Mouse (Mus musculus) intestine, embryonic 16.5 days (tissue): ENCODE measurements around the gene Orc5. TPM values are rescaled to one million over a fixed set of nuclear protein-coding genes. Genes with fewer than 3 reads are reported as not detected.
A peak's percentile ranks its signal among the peaks of the same experiment; 100 is the strongest.

Experiments used
- ATAC-seq: fragments of 200-750 bp; cut with Nextera tagmentation; 2 replicates; pipeline ENCODE4 v1.8.0; 2017; ENCODE audit warnings: moderate TSS enrichment, moderate library complexity
- H3K27ac ChIP-seq: fragments of 300-500 bp; sonication (generic); 2 replicates; pipeline ENCODE4 v1.5.1; 2014; ENCODE audit warnings: mild to moderate bottlenecking, low read length
- H3K27me3 ChIP-seq: fragments of 300-500 bp; sonication (generic); replicated peaks from 2 replicates; pipeline ENCODE4 v1.6.1; 2014; ENCODE audit warnings: low read length, control low read depth, mixed read lengths; ENCODE audit not compliant: control insufficient read depth, insufficient read depth
- H3K36me3 ChIP-seq: fragments of 300-500 bp; sonication (generic); 2 replicates; pipeline ENCODE4 v1.6.1; 2014; ENCODE audit warnings: low read length, control low read depth; ENCODE audit not compliant: control insufficient read depth, insufficient read depth
- H3K4me1 ChIP-seq: fragments of 300-500 bp; sonication (generic); 2 replicates; pipeline ENCODE4 v1.6.1; 2014; ENCODE audit warnings: low read length, control low read depth, mixed read lengths; ENCODE audit not compliant: control insufficient read depth, insufficient read depth
- H3K4me2 ChIP-seq: fragments of 300-500 bp; sonication (generic); 2 replicates; pipeline ENCODE4 v1.6.1; 2014; ENCODE audit warnings: low read depth, low read length, control low read depth
- H3K4me3 ChIP-seq: fragments of 300-500 bp; sonication (generic); 2 replicates; pipeline ENCODE4 v1.5.1; 2014; ENCODE audit warnings: mild to moderate bottlenecking, low read length
- H3K9ac ChIP-seq: fragments of 300-500 bp; sonication (generic); 2 replicates; pipeline ENCODE4 v1.6.1; 2014; ENCODE audit warnings: low read depth, low read length
- H3K9me3 ChIP-seq: fragments of 300-500 bp; sonication (generic); 2 replicates; pipeline ENCODE4 v1.6.1; 2016; ENCODE audit warnings: low read length, control low read depth; ENCODE audit not compliant: control insufficient read depth
- WGBS: fragments of 180-500 bp; shearing (Covaris S2); extraction: QIAGEN DNeasy Blood & Tissue Kit; methylation state at CpG from one replicate; pipeline ENCODE4 v1.1.7; 2014; 5-methylcytosine and 5-hydroxymethylcytosine counted together
- polyA plus RNA-seq: library from polyadenylated mRNA; unstranded; fragments of >200 nt; fragmentation: Nextera tagmentation; extraction: Ambion mirVana; gene quantifications from 2 replicates; pipeline ENCODE4 v1.2.1, GENCODE M21; 2015

Orc5 gene
- polyA plus RNA-seq: 35.4 and 41.4 TPM in 2 replicates

- Histone ChIP-seq H3K4me1 (peaks cover 4% of the 10 kb centered on the region), H3K27me3 (no peaks in the 10 kb centered on the region), H3K4me2 (peak within 1 kb of the TSS; percentile 65), H3K9ac (peak within 1 kb of the TSS; percentile 80), H3K36me3 (peaks cover 12% of the 10 kb centered on the region; the same call in 1 of the 2 replicates), H3K4me3 (peak within 1 kb of the TSS; percentile 81), H3K9me3 (0 out of 2 replicates have a peak, but pooled peaks cover 3% of the 10 kb centered on the region), H3K27ac (peak within 1 kb of the TSS; percentile 83)
- peak; percentile 100 for ATAC-seq
- under 1% methylated on average over 31 of the region's 31 CpGs for WGBS
Measured at GRCm38 (mm10) chr5:22550033-22550551, at the start of gene Orc5. Gene Orc5, minus strand, starts transcription at chr5:22550429.

DNA sequence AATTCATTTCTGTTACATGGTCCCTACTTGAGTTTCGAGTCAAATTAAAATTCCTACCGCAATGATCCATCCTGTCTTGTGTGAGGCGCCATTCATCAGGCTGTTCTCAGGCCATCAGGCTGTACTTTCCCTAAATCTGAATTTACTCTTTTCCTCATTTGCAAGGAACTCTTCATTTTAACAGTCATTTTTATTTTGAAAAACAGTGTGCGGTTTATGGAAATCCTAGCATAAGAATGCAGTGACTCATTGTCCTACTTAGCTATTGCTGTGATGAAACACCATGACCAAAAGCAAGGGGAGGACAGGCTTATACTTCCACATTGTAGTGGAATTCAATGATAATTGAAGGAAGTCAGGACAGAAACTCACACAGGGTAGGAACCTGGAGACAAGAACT, 46.8 kb upstream of the Orc5 start:
- WGBS: 97% methylated on average over 4 of the region's 4 CpGs
- no peaks in the 10 kb centered on the region for H3K4me1 ChIP-seq

DNA sequence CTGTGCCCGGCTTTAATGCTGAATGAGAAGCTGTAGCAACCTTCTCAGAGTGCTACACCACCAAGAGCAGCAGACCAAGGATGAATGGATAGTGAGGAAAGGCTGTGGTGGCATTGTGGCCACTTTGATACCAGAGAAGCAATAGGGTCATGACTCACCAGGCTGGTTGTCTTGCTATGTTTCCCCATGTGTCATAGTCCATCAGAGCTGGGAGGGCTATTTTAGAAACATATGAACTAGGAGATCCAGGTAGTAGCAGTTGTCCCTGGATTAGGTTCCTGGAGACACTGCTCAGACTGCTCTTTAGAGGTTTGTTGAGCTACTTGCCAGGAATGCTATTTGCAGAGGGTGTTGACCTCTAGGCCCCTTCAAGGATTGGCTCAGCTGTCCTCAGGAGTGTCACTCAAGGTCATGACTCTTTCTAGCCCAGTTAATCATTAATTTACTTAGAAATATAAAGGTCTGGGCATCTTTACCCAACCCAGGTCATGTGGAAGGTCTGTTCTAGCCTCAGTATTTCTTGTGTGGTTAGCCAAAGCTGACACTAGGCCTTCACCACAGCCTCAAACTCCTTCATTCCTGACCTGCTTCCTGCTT, 39.2 kb upstream of the Orc5 start:
- Histone ChIP-seq H3K4me2 (no peak overlapping the region), H3K36me3 (no peaks in the 10 kb centered on the region), H3K4me1 (no peaks in the 10 kb centered on the region), H3K9me3 (no peaks in the 10 kb centered on the region), H3K27ac (no peak overlapping the region), H3K9ac (no peak overlapping the region), H3K4me3 (no peak overlapping the region), H3K27me3 (no peaks in the 10 kb centered on the region)
- WGBS: 84% methylated on average over 1 of the region's 1 CpGs
- ATAC-seq: peak; percentile 90

More for the DNA sequence above, 46.8 kb upstream of the Orc5 start:
- H3K27ac ChIP-seq: no peak overlapping the region
- no peaks in the 10 kb centered on the region for H3K36me3 ChIP-seq
- no peak for ATAC-seq
- H3K9me3 ChIP-seq: no peaks in the 10 kb centered on the region
- H3K27me3 ChIP-seq: no peaks in the 10 kb centered on the region
- no peak overlapping the region for H3K4me3 ChIP-seq
- no peak overlapping the region for H3K4me2 ChIP-seq
- no peak overlapping the region for H3K9ac ChIP-seq

GRCm38 (mm10) chr5:22587492-22587891, 37.3 kb upstream of the Orc5 start:
- no peaks in the 10 kb centered on the region for H3K27me3 ChIP-seq
- no peak overlapping the region for H3K9ac ChIP-seq
- no peak overlapping the region for H3K4me3 ChIP-seq
- H3K4me1 ChIP-seq: no peaks in the 10 kb centered on the region
- H3K4me2 ChIP-seq: no peak overlapping the region
- no peak overlapping the region for H3K27ac ChIP-seq
- H3K36me3 ChIP-seq: no peaks in the 10 kb centered on the region
- 39% methylated on average over 1 of the region's 1 CpGs for WGBS
- no peaks in the 10 kb centered on the region for H3K9me3 ChIP-seq
- ATAC-seq: no peak

- Histone ChIP-seq H3K27me3 (no peaks in the 10 kb centered on the region), H3K27ac (no peak overlapping the region), H3K4me3 (no peak overlapping the region), H3K4me1 (no peaks in the 10 kb centered on the region), H3K36me3 (no peaks in the 10 kb centered on the region), H3K4me2 (no peak overlapping the region), H3K9me3 (no peaks in the 10 kb centered on the region), H3K9ac (no peak overlapping the region)
- WGBS: 52% methylated on average over 2 of the region's 2 CpGs
- ATAC-seq: no peak
Measured at GRCm38 (mm10) chr5:22584556-22584955, 34.3 kb upstream of the Orc5 start.

DNA sequence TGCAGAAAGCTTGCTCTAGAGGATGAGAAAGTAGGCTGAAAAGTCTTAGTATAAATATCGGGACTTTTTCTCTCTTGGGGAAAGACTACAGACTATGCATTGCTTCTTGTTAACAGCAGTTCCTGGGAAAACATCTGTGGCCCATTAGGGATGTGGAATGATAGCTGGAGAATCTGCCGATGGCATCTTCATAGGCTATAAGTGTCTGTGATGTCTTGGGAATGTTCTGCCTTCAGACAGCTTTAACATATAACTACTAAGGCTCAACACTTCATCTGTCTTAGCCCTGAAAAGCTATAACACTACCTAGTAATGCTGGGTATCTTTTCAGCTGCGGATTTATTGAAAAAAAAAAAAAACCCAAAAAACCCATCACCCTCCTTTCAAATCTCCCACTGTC, 27.8 kb upstream of the Orc5 start:
- no peaks in the 10 kb centered on the region for H3K36me3 ChIP-seq
- H3K9ac ChIP-seq: no peak overlapping the region
- no peak for ATAC-seq
- no peaks in the 10 kb centered on the region for H3K9me3 ChIP-seq
- no peaks in the 10 kb centered on the region for H3K27me3 ChIP-seq
- WGBS: 83% methylated on average over 3 of the region's 3 CpGs
- H3K4me1 ChIP-seq: no peaks in the 10 kb centered on the region
- H3K27ac ChIP-seq: no peak overlapping the region
- no peak overlapping the region for H3K4me3 ChIP-seq
- no peak overlapping the region for H3K4me2 ChIP-seq

DNA sequence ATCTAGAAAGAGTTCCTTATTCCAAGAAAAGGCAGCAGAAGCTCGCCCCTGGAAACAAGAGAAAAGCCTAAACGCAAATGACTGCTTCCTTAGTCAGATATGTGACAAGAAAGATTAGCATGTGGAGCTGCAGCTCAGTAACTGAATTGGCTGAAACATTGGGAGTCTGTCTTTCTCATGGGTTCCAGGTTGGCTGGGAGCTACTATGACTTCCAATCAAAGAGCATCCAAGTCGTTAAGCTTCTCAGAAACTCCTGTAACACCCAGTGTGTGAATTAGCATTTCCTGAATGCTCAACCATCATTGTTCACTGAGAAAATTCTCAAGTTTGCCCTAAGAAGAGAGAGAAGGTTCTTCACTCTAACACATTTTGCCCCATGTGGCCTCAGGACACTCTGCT, 24.5 kb upstream of the Orc5 start:
- H3K27ac ChIP-seq: no peak overlapping the region
- WGBS: 57% methylated on average over 3 of the region's 3 CpGs
- H3K9me3 ChIP-seq: no peaks in the 10 kb centered on the region
- H3K36me3 ChIP-seq: no peaks in the 10 kb centered on the region
- no peak overlapping the region for H3K4me2 ChIP-seq
- ATAC-seq: no peak
- H3K27me3 ChIP-seq: no peaks in the 10 kb centered on the region
- no peak overlapping the region for H3K4me3 ChIP-seq
- H3K4me1 ChIP-seq: no peaks in the 10 kb centered on the region
- no peak overlapping the region for H3K9ac ChIP-seq

DNA sequence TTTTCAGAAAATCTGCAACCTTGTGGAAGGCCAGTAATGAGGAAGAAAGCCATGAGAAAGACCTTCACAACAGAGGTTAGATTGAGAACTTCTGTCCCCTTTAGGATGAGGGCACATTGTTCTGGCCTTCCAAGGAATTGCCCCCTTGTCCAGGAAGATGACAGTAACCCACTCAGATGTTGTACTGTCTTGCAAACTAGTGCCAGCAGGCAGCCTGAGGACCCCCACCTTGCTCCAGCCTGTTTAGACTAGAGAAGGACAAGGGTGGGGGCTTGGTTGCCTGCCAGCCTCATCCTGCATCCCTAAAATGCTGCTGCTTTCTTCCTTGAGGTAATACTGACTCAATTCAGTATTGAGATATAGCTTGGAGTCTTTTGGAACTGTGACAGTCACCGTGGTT, 23.9 kb upstream of the Orc5 start:
- Histone ChIP-seq H3K4me2 (no peak overlapping the region), H3K9ac (no peak overlapping the region), H3K4me3 (no peak overlapping the region), H3K27me3 (no peaks in the 10 kb centered on the region), H3K9me3 (no peaks in the 10 kb centered on the region), H3K27ac (no peak overlapping the region), H3K4me1 (no peaks in the 10 kb centered on the region), H3K36me3 (no peaks in the 10 kb centered on the region)
- WGBS: 58% methylated on average over 1 of the region's 1 CpGs
- no peak for ATAC-seq

DNA sequence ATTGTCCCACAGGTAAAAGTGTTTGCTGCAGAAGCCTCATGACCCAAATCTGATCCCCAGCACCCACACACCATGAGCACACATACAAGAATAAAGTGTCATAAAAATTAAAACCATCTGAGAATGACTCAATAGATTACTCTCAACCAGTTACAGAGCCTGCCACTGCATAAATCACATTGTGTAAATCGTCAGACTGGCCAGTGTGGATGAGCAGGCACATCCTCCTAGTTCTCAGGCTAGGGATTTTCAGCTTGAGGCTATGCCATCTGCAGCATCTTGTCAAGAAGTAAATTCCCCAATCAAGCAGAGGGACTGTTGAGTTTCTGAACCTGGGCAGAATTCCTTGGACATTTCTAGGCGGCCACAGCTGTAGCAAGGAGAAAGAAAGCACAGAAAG, 23.5 kb upstream of the Orc5 start:
- no peak overlapping the region for H3K27ac ChIP-seq
- no peak for ATAC-seq
- 46% methylated on average over 2 of the region's 2 CpGs for WGBS
- no peaks in the 10 kb centered on the region for H3K27me3 ChIP-seq
- H3K4me1 ChIP-seq: no peaks in the 10 kb centered on the region
- H3K9me3 ChIP-seq: no peaks in the 10 kb centered on the region
- H3K36me3 ChIP-seq: no peaks in the 10 kb centered on the region
- H3K4me2 ChIP-seq: no peak overlapping the region
- H3K4me3 ChIP-seq: no peak overlapping the region
- no peak overlapping the region for H3K9ac ChIP-seq

DNA sequence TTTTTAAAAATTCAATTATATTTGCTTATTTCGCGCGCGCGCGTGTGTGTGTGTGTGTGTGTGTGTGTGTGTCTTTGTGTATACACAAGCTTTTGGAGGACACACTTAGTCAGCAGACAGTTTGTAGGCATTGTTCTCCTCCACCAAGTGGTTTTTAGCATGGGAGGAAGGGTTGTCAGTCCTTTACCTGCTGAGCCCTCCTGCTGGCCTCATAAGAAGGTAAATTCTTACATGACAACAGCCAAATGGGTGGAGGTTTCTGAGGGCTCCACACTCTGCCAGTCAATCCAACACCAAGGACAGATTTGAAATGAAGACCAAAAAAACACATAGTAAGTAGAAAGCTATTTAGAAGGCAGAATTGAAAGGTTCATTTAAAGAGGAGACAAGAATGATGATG, 22.7 kb upstream of the Orc5 start:
- Histone ChIP-seq H3K4me2 (no peak overlapping the region), H3K27ac (no peak overlapping the region), H3K36me3 (no peaks in the 10 kb centered on the region), H3K27me3 (no peaks in the 10 kb centered on the region), H3K4me1 (no peaks in the 10 kb centered on the region), H3K9ac (no peak overlapping the region), H3K9me3 (no peaks in the 10 kb centered on the region), H3K4me3 (no peak overlapping the region)
- WGBS: 89% methylated on average over 6 of the region's 6 CpGs
- ATAC-seq: no peak
